Mouse (Mus musculus) heart, postnatal 10 days (tissue): ENCODE results near the gene Dazap2. TPM values are rescaled to one million over a fixed set of nuclear protein-coding genes. Genes with fewer than 3 reads are reported as not detected.
A peak's percentile ranks its signal among the peaks of the same experiment; 100 is the strongest.

Experiments
- DNase-seq, 2 experiments: peaks; one replicate each; pipeline ENCODE4 v3.0.0; 2021
- intact Hi-C: fragments of 180-260 bp; cut with DNase I; formaldehyde crosslinking; loops from one replicate; pipeline ENCODE4 v1.15.1; 2025
- total RNA-seq, 2 experiments: library from RNA; stranded (reverse); gene quantifications; 2 replicates each; pipeline ENCODE4 v1.2.3; 2021

Gene Dazap2
- 100 to 1,000 TPM; 176 to 183 TPM for total RNA-seq

DNA sequence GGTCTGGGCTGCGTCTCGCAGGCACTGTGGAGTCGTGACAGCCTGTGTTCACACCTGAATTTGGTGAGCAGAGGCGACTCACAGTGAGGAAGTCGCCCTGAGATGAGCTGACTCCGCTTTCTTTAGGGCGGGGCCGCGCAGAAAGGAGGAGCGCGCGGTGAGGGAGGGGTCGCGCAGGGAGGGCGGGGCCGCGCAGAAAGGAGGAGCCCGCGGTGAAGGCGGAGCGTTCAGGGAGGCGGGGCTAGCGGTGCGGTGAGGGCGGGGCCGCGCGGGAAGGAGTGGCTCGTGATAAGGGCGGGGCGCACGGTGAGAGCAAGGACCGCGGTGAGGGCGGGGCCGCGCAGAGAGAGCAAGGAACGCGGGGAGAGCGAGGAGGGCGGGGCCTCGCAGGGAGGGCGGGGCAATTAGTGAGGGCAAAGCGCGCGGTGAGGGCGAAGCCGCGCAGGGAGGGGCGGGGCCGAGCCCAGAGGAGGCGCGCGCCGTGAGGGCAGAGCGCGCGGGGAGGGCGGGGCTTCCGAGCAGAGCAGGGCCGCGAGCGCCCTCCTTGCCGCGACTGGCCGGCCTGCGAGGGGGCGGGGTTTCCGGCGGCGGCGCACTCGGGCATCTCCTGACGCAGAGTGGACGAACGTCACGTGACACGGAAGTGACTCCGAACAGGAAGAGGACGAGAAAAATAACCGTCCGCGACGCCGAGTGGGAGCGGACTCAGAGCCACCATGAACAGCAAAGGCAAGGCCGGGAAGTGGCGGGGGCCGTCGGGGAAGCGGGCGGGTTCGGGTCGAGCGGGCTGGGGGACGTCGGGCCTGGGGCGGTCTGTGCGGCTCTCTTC is at the start of gene Dazap2:
Gene Dazap2, plus strand, starts transcription at position 354 of the 829 bp plus-strand sequence.
- intact Hi-C loops = loop anchor here (5.0 kb wide), 1 partner anchor 148 kb away; the partner anchor contains the start of gene Letmd1

GRCm38 (mm10) chr15:100566531-100566930 is 48.6 kb upstream of the Dazap2 start:
- intact Hi-C loops = no loop called here
- no peak for DNase-seq

More for the DNA sequence above, at the start of gene Dazap2:
- peak; percentile 98 to 99 for DNase-seq

DNA sequence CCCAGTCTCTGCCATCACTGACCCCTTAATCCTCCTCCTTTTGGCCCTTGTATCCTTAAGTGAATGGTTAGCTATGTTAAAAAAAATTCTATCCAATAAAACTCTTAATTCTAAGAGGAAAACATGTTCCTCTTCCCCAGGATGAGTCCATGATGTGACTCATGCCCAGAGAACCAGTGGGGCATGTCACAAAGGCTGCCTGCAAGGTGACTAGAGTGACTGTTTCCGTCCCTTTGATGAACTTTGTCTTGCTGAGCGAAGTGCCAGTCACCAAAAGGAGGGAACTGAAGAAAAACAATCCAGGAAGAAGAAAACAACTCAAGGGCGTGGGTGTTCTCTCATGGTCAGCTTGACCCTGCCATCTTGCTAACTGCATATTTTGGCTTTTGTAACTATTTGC is 45.9 kb upstream of the Dazap2 start:
- no peak for DNase-seq
- intact Hi-C loops = no loop called here

GRCm38 (mm10) chr15:100573946-100574345 is 41.2 kb upstream of the Dazap2 start:
- intact Hi-C loops = no loop called here
- peak; percentile 19 to 41 for DNase-seq

GRCm38 (mm10) chr15:100574378-100574777 is 40.8 kb upstream of the Dazap2 start:
- intact Hi-C loops = no loop called here
- peak; percentile 14 to 40 for DNase-seq

GRCm38 (mm10) chr15:100575366-100575765 is 39.8 kb upstream of the Dazap2 start:
- intact Hi-C loops = no loop called here
- no peak for DNase-seq

DNA sequence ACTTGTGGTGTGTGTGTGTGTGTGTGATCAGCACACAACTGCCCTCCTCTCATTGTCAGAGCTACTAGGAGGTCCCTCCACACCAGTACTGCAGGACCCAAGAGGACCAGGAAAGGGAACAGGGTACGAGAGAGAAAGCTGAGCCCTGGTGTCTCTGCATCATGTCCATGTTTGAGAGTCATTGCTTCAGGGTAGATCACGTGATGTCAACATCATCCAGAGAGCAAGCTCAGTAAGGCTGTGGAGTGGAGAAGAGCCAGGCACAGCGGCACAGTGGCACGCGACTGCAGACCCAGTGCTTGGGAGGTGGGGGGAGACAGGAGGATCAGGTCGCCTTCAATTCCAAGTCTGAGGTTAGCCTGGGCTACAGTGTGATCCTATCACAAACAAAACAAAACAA is 38.8 kb upstream of the Dazap2 start:
- DNase-seq = no peak
- intact Hi-C loops = no loop called here

- intact Hi-C loops = no loop called here
- DNase-seq = no peak
These were observed 38.3 kb upstream of the Dazap2 start for GRCm38 (mm10) chr15:100576810-100577209.

GRCm38 (mm10) chr15:100577972-100578371 is 37.2 kb upstream of the Dazap2 start:
- intact Hi-C loops = no loop called here
- no peak for DNase-seq

GRCm38 (mm10) chr15:100580108-100580507 is 35.0 kb upstream of the Dazap2 start:
- intact Hi-C loops = no loop called here
- DNase-seq = no peak

GRCm38 (mm10) chr15:100585931-100586330 is 29.2 kb upstream of the Dazap2 start:
- no peak for DNase-seq
- intact Hi-C loops = no loop called here

DNA sequence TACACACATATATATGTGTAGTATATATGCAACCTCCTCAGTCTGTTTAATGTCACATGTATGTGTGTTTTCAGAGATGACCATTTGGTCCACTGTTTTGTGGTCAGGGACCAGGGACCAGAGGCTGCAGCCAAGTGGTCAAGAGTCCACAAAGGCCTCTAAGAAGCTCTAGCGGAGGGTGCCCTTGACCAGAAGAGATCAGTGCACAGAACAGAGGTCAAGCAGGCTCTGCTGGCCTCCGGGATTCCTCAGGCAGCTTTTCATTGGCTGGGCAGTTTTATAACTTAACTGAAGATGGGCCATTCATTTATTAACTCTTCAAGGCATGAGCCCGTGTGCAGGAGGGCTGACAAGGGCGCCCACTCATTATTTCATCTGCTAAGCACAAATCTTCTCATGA is 28.0 kb upstream of the Dazap2 start:
- intact Hi-C loops = no loop called here
- no peak for DNase-seq

DNA sequence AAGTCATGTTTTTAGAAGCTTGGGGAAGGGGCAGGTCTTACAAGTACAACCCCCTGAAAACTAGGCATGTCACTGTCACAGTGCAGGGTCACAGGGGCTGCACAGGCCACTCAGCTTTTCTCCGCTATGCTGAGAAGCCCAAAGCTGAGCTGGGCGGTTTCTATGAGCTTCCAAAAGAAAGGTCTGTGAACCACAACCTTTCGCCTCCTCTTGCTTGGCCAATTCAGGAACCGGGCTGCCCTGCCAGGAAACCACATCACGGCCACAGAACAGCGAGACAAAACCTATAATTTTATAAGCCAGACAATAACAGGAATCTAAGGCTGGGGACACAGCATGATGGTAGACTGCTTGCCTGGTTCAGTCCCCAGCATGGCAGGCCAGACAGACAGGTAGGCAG is 26.9 kb upstream of the Dazap2 start:
- intact Hi-C loops = no loop called here
- no peak for DNase-seq

GRCm38 (mm10) chr15:100590436-100590835 is 24.7 kb upstream of the Dazap2 start:
- peak in 1 of 2 experiments; percentile 20 for DNase-seq
- intact Hi-C loops = no loop called here

- intact Hi-C loops = no loop called here
- no peak for DNase-seq
These were observed 22.3 kb upstream of the Dazap2 start for GRCm38 (mm10) chr15:100592817-100593216.

GRCm38 (mm10) chr15:100598287-100598882 is 16.8 kb upstream of the Dazap2 start:
- intact Hi-C loops = loop anchor here (2.0 kb wide), 1 partner anchor 14 kb away; no protein-coding TSS in a partner anchor
- DNase-seq = no peak

- peak; percentile 62 to 69 for DNase-seq
- intact Hi-C loops = loop anchor here (2.0 kb wide), 1 partner anchor 14 kb away; no protein-coding TSS in a partner anchor
These were observed 16.3 kb upstream of the Dazap2 start for GRCm38 (mm10) chr15:100598883-100599275.

DNA sequence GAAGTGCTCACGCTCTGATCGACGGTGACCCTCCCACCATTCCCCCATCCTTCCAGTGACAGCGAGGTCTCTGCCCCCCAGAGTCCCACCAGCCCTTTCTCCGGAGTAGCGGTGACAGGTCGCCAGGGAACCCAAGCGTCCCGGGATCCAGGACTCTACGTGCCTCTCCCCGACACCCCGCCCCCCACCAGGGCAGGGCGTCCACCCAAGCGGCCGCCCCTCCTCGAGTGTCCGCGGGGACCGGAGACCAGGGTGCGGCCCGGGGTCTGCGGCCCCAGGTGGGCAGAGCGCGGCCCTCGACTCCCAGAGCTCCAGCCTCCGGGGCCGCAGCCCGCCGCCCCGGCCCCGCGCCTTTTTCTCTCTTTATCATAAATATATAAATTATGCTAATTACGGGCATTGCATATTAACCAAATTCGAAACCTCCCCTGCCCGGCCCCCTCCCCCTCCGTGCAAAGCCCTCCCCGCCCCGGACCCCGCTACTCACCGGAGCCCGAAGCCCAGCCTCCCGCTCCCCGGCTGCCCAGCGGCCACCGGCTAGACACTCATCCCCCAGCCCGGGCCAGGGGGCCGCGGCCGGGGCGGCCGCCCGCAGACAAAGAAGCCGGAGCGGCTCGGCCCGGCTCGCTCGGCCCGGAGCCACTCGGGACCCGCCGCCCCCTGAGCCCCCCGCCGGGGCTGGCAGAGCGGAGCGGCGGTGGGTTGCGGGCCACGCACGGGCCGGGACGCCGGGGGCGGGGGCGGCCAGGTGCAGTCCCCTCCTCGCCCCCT is 15.7 kb upstream of the Dazap2 start, which contains the start of gene Pou6f1:
Gene Pou6f1, minus strand, starts transcription at position 709 of the 771 bp plus-strand sequence.
- DNase-seq = peak; percentile 62 to 73
- intact Hi-C loops = loop anchor here (2.0 kb wide), 1 partner anchor 13 kb away; no protein-coding TSS in a partner anchor

DNA sequence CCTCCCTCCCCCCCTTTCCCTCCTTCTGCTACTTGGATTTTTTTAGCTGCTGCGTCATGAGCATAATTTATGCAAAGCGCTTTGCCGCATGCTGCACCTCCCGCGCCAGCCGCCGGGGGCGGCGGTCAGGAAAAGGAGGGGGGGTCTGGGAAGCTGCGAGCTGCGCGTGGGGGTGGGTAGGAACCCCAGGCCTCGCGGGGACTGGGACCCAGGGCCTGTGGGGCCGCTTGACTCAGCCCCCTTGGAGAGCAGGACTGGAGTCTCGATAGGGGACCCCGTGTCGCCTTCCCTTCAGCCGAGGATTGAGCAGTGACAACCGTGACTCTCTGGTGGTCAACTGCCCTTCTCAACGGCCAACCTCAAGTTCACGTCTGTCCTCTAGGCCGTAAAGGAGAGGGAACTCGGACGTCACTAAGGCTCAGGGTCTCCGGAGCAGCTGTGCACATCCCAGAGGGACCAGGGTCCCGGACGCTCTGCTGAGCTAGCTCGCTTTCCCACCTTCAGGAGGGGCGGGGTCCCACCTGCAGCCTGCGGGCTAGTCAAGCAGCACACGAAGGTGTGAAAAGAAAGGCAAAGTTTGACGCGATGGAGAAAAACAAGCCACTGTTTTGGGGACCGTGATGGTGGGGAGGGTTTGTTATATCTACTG is 15.0 kb upstream of the Dazap2 start:
- intact Hi-C loops = no loop called here
- DNase-seq = peak; percentile 83 to 87

GRCm38 (mm10) chr15:100600696-100601272 is 14.4 kb upstream of the Dazap2 start:
- intact Hi-C loops = no loop called here
- no peak for DNase-seq
